Mouse (Mus musculus) embryo, embryonic 9.5 days (tissue): ENCODE data around the gene Mindy4.

ENCODE experiments used
- DNase-seq: peaks from one replicate; pipeline ENCODE4 v3.0.0-alpha.2; 2017; ENCODE audit errors: extremely low spot score

The Mindy4 gene

DNA sequence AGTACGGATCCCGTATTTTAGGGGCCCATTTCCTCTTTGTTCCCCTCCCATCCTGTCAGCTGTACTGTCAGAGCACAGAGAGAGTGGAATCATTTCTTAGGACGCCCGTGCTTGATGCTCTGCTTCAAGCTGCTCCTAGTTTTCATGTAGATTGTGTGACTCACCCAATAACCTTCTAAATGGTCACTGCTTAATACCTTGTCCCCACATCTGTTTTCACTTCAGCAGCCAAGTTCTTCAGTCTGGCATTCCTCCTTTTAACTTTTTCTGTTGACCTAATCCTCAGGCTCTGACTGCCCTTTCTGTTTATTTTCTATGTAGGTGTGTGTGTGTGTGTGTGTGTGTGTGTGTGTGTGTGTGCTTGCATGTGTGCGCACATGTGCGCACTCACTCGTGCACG is 4.6 kb downstream of the Mindy4 start:
- no peak for DNase-seq

GRCm38 (mm10) chr6:55210423-55211365 is 7.5 kb downstream of the Mindy4 start:
- DNase-seq = no peak

GRCm38 (mm10) chr6:55214541-55214940 is 11.4 kb downstream of the Mindy4 start:
- DNase-seq = no peak

- no peak for DNase-seq
Observed at GRCm38 (mm10) chr6:55218232-55218631, 15.0 kb downstream of the Mindy4 start.

- DNase-seq = no peak
Observed at GRCm38 (mm10) chr6:55223986-55224385, 20.8 kb downstream of the Mindy4 start.

DNA sequence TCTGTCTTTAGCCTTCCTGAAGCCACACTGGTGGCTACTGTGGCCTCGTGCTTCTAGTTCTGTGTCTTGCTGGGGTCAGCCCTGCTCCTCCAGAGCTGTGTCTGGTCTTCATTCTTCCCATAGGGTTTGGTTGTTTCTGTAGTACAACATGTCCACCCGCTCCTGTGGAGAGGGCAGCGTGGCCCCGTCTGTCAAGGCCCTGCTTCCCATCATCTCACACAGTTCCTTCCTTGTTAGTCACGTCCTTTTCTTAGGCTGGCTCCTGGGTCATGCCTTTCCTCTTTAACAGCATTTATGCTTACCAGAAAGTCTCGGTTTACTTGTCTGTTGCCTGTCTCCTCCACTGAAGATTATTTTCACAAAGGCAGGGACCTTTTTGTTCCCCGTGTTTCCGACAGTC is 26.9 kb downstream of the Mindy4 start:
- DNase-seq = no peak

GRCm38 (mm10) chr6:55232101-55232500 is 28.9 kb downstream of the Mindy4 start:
- no peak for DNase-seq

GRCm38 (mm10) chr6:55232524-55233264 is 29.5 kb downstream of the Mindy4 start:
- DNase-seq = peak; percentile 49

DNA sequence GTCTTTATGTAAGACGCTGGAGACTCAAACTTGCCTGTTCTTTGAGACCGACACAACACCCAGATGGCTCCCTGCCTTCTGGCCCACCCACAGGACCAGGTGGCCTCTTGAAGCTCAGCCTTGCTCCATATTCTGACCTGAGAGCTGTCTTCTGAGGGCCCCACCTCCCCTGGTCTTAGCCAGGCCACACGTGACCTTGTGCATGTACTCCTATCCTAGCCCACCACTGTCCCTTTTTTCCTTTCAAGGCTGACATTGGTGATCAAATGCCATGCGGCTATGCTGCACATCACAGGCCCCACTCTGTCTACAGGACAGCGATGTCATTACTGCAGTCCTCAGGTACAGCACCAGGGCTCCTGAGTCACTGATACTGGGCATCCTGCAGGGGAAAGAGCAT is 30.1 kb downstream of the Mindy4 start:
- DNase-seq = no peak

DNA sequence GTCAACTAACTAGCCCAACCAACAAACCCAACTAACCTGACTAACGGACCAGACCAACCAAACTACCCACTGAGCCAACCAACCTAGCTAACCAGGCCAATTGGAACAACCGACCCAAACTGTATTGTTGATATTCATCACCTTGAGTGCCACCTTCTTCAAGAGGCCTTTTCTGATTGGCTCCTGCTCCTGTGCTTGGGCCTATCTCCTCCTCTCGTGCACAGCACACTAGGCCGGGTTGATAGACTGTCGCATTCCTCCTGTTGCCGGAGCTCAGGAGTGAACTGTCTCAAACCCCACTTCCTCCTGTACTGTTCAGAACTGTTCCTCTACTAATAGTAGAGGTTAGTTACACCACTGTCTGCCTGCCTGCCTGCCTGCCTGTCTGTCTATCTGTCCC is 31.5 kb downstream of the Mindy4 start:
- DNase-seq = no peak

DNA sequence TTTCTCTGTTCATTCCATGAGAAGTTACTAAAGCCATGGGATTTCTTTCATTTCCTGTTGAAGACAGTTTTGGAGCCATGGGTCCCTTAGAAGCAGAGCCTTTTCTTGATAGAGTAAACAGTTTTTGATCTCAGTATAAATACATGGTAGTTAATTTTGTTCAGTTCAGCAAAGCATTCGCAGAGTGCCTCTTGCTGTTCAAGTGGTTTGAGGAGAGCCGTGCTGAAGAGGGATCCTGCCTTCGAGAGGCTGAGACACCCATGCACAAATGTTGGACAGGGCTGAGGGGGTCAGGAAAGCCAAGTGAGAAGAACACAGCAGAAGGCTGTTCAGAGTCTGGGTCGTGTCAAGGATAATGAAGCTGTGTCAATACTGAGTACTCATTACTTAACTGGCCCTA is 32.5 kb downstream of the Mindy4 start:
- DNase-seq = no peak

GRCm38 (mm10) chr6:55239931-55240330 is 36.7 kb downstream of the Mindy4 start:
- DNase-seq = no peak

GRCm38 (mm10) chr6:55240591-55241260 is 37.5 kb downstream of the Mindy4 start:
- DNase-seq = no peak

DNA sequence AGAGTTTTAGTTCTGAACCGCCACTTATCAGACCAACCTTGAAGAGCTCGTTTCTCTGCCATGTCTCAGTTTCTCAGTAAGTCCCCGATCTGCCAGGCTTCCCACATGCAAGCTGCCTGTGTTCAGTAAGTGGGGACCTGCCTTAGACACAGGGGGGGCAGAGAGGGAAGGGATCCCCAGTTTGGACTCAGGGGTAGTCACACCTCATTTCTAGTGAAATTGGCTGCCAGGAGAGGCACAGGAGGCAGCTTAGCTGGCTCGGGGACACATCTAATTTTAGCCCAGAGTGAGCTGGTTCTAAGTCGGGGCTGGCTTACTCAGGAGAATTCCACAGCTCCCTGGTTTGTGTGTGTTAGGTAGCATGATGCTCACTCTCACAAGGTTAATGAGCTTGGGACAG is 38.3 kb downstream of the Mindy4 start:
- no peak for DNase-seq

DNA sequence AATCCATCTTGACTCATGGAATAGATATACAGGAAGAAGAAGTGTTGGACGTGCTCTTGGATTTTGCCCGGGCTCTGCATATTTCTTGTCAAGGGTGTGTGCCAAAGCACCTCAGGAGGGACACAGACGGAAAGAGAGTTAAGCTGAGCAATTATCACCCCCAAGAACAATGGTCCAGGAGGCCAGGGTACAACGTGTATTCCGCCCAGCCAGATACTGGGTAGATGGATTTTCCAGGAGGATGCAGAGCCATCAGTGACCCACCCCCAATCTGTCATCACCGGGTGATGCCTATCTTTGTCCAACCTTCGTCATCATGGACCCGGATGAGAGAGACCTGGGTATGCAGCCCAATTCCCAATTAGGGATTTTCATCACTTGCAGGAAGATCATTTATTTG is 42.5 kb downstream of the Mindy4 start:
- no peak for DNase-seq

DNA sequence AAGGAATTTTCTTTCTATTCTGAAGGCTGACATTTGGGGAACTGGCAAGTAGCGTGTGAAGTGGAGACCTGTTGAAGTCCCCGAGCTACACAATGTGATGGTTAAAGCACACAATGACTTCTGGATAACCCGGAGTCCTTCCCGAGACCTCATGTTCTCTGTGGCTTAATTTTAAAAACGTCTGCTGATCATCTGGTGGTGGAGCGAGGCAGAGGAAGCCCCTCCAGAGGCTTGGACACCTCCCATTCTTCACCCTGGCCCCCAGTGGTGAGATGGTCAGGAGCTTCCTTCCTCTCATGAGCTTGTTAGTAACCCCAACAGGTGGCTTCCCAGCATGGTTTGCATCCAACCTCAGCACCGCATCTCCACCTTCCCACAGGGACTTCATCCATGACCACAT is 43.3 kb downstream of the Mindy4 start:
- DNase-seq = no peak

DNA sequence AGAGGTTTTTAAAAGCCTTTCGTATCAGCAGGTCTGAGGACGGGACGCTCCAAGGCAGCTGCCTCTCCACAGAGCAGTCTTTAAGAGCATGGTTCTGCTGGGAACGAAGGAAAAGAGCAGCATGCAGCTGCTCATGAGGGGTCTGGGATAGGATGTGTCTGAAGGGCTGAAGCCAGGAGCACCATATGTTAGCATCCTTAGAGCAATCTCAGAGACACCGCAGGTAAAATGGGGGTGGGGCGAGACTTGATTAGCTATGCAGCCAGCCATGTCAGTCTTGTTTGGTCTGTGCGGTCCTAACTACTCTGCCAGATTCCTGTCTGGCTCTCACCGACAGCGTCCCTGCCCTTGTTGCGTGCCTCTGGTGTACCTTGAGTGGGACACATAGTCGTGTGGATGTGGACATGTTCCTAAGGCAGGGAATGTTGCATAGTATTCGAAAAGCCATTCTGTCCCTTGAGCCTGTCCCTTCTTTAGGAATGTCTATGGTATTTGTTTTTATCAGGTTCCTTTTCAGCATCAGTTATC is 43.8 kb downstream of the Mindy4 start:
- DNase-seq = no peak

DNA sequence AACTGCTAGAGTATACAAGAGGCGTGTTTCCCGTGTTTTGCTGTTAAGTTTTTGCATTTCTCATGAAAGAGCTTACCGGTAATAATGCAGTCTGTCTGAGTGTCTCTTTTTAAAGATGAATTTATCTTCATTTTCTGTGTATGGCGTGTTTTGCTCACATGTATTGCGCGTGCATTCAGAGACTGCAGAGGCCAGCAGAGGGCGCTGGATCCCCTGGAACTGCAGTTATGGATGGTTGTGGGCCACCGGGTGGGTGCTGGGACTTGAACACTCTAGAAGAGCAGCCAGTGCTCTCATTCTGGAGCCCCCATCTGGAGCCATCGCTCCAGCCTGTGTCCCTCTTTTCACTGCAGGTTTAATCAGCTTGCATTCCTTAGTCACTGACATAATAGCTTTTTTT is 46.1 kb downstream of the Mindy4 start:
- no peak for DNase-seq

DNA sequence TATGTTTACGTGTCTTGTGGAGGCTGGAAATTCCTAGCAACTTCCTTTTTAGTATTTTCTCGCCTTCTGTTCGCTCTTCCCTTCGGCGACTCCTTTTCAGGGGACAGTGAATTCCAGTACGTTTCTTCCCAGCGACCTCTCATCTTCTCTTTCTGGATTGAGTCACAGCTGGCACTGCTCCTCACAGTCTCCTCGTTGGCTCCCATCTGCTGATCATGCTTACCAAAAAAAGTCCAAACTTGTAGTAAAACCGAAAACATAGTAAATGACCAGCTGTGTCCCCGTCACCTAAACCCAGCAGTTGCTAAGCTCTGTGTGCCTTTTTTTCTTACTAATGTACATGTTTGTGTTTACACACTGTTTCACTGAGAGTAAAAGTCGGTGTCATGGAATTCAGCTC is 47.6 kb downstream of the Mindy4 start:
- no peak for DNase-seq

- DNase-seq = no peak
Observed at GRCm38 (mm10) chr6:55251596-55251995, 48.4 kb downstream of the Mindy4 start.

DNA sequence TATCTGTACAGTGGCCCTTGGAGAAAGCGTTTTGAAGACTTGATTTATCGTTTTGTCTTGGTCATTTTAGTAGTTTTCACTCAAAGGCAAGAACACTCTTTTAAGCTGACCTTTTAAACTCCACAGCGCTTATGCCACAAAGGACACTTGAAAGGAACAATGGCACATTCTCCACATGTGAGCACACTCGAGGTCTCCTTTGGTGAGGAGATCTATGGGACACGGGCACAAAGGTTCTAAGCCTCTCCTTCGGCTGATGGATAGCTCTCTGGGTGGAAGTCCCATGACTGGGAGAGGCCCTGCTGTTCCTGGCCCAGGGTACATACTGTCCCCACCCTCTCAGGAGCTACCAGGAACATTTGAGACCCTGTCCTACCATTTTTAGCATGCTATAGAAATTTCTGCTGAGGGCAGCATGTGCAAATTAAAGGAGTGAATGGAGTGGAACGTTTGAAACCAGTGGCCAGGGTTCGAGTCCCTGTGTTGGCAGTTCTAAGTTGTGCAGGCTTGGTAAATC is 49.6 kb downstream of the Mindy4 start:
- DNase-seq = no peak
